Mouse (Mus musculus) A20 (cell line): ENCODE data around the gene Nbea.

Experiments
- DNase-seq: peaks from one replicate; pipeline ENCODE4 v3.0.0-alpha.2; 2011; ENCODE audit warnings: low read depth, low spot score

Gene Nbea

DNA sequence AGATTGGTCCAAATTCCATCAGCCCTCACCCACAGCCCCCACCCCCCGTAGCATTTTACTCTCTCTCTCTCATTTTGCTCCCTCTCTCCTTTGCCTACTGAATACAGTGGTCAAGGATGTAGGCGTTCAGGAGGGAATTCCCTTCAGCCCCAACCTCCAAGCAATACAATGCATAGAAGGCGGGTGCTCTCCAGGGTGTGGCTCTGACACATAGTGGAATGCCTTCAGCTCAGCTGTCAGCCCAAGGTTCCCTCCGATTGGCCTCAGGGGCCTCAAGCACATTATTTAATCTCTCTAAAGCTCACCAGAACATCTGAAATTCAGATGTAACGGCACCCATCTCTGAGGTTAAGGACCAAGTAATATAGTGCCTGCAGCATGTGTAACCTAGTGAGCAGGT is 590.2 kb downstream of the Nbea start:
- no peak for DNase-seq

DNA sequence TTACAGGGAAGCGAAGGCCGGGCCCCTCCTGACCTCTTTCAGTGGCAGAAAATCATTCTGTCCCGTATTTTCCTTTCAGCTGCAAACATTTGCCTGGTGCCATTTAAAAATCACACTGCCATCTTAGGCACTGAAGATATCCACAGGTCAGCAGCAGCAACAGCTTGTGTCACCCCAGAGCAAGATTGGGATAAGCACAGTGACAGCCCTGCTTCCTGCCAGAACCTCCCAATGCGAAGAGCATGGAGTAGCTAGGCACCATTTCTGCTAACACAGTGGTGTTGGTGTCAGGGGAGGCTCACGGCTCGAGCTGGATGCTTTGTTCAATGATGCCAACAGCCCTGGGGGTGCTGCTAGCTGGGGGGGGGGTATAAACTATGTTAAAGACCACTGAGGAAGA is 592.8 kb downstream of the Nbea start:
- no peak for DNase-seq

- DNase-seq = no peak
Observed at GRCm38 (mm10) chr3:55590291-55590690, 593.2 kb downstream of the Nbea start.

- no peak for DNase-seq
Observed at GRCm38 (mm10) chr3:55589402-55589944, 594.0 kb downstream of the Nbea start.

- no peak for DNase-seq
Observed at GRCm38 (mm10) chr3:55587972-55588946, 595.2 kb downstream of the Nbea start.

DNA sequence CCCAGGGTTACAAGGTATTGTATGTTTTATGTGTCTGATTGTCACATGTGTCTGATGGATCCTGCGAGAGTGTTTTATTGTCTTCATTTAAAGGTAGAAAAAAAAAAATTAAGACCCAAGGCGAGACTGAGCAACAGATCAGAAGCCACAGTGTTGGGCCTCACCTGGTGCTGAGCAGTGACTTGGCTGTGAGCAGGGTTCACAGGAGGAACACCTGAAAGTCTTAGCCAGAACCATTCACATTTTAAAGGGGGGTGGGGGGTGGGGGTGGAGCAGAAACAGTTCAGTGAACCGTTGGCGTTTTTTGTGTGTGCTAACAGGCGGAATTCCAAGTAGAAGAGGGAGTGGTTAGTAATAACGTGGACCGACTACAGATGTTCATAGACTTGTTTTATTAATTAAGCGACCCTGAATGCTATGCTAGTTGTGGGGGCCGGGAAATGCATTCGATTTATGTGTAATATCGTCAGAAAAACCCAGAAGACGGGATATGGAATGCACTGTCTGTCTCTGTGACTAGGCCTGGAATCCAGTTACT is 596.0 kb downstream of the Nbea start:
- no peak for DNase-seq
